Mouse (Mus musculus) liver (tissue): Measurements from ENCODE around the gene Osm.

ENCODE experiments used
- DNase-seq: peaks from one replicate; pipeline ENCODE4 v3.0.0-alpha.2; 2020; ENCODE audit warnings: mixed read lengths

Gene Osm

GRCm38 (mm10) chr11:4241180-4241579 lies 5.0 kb downstream of the Osm start:
- no peak for DNase-seq

- DNase-seq: no peak
These were observed 9.9 kb downstream of the Osm start for GRCm38 (mm10) chr11:4246126-4246525.

GRCm38 (mm10) chr11:4246623-4247022 lies 10.4 kb downstream of the Osm start:
- no peak for DNase-seq

GRCm38 (mm10) chr11:4247201-4247959 lies 11.2 kb downstream of the Osm start:
- no peak for DNase-seq

- DNase-seq: no peak
These were observed 12.9 kb downstream of the Osm start for GRCm38 (mm10) chr11:4249151-4249550.

DNA sequence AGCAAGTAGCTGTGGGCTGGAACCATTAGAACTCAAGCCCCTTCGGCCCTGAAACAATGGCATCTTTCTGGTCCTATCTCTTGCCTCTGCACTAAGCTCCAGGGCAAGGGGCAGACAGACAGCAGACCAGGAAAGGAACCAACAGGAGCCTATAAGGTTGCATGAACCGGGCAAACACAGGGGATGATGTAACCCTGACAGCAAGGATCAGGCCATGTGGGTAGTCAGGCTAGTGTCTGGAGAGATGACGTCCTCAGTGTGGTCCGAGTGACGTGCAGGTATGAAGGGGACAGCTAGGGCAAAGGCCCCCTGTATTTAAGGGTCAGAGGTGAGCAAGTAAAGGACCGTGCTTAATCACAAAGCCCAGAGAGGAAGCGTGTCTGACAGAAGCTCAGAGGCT lies 14.1 kb downstream of the Osm start:
- no peak for DNase-seq

- no peak for DNase-seq
These were observed 15.2 kb downstream of the Osm start for GRCm38 (mm10) chr11:4251376-4251775.

GRCm38 (mm10) chr11:4252886-4253285 lies 16.7 kb downstream of the Osm start:
- no peak for DNase-seq

DNA sequence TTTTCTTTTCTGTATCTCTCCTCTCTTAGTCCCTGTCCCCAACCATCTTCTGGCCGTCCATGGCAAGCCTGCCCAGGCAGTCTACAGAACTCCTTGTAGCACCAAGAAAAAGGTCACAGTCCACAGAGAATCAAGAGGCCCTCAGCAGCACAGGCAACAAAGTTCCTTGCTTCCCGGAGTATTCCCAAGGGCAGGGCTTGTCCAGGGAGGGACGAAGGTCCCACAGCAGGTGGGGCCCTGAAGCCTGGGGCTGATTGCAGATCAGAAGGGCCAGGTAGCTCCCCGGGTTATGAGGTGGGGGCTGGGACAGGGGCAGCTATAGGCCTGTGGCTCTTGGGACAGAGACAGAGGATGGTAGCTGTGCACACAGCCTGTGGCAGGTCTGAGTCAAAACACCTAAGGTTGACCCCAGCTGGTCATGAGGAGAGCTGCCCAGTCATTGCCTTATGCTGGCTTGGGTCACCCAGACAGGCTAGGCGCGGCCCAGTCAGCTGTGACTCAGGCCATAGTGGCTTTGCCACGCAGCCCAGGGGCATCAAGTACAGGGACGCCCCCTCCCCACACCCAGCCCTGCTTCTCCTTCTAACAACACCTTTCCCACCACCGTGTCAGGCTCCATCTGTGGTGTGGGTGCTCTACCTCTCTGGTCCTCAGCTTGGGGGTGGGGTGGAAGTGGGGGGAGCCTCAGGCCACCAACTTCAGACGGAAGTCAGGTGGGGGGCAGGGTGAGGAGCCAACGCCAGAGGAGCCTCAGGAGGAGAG lies 20.8 kb downstream of the Osm start, which contains the start of gene Lif:
TSS of gene Lif (plus strand) at position 712 of the 762 bp plus-strand sequence.
- no peak for DNase-seq

- no peak for DNase-seq
These were observed 21.5 kb downstream of the Osm start for GRCm38 (mm10) chr11:4257756-4258155.

DNA sequence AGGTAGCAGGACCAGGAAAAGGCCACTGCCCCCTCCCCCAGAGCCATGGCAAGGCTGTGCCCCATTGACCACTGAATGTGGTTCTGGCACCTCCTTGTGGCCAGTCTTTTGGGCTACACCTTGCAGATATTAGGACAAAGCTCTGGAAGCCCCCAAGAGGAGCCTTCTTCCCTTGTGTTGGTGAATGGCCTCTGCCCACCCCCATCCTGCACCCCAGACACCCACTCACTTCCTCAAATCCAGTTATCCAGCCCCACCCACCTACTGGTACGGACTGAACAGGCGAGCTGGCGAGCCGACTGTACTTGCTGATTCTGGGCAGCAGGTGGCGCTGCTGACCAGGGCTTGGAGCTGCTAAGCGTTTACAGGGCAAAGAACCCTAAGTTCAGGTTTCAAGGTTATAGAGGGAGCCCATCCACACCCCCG lies 22.4 kb downstream of the Osm start:
- peak; percentile 85 for DNase-seq

- DNase-seq: no peak
These were observed 24.4 kb downstream of the Osm start for GRCm38 (mm10) chr11:4260463-4261187.

DNA sequence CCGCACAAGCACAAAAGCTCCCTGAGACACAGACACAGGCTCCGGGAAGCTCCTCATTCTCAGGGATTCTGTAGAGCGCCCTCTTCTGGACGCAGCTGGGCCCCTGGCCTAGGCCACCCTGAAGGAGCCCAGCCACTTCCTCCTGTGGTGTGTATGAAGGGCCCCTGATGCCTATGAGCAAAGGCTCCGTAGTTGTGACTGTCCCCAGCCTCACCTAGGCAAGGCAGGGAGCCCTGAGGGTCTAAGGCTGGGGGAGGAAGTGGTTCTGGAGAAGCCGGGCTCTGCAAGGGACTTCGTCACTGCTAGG lies 24.9 kb downstream of the Osm start:
- DNase-seq: peak; percentile 72

- no peak for DNase-seq
These were observed 25.7 kb downstream of the Osm start for GRCm38 (mm10) chr11:4261969-4262368.

GRCm38 (mm10) chr11:4262847-4263246 lies 26.6 kb downstream of the Osm start:
- DNase-seq: no peak

DNA sequence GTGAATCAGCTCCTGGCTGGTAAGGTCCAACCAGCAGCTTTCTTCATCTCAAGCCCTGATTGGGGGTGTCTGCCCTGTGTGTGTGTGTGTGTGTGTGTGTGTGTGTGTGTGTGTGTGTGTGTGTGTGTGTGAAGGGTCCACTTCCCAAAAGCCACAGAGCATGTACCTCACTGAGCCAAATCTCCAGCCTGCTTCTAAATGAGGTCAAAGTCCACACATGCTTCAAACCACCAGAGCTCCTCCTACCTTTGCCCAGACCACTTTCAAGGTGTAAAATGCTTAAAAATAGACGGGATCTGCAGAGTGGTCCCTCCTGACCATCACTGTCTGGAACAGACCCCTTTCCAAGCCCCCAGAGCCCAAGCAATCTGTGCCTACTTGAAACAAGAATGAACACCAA lies 27.1 kb downstream of the Osm start:
- no peak for DNase-seq

DNA sequence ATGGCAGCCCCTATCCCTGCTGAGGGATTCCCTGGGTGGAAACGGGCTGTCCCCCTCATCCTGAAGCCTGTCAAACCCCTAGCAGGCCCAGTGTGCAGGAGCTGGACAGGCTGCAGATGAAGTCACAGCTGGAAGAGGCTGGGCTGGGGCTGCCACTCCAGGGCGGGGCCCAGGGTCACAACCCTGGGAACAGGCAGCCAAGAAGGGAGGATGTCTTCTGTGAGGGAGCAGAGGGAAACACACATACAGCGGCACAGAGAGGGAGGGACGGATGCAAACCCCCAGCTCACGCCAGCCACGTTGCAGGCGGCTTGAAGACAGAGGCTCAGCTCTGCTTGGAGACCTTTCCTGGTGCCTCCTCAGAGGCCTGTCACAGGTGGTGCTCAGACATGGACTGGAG lies 27.8 kb downstream of the Osm start:
- DNase-seq: no peak

DNA sequence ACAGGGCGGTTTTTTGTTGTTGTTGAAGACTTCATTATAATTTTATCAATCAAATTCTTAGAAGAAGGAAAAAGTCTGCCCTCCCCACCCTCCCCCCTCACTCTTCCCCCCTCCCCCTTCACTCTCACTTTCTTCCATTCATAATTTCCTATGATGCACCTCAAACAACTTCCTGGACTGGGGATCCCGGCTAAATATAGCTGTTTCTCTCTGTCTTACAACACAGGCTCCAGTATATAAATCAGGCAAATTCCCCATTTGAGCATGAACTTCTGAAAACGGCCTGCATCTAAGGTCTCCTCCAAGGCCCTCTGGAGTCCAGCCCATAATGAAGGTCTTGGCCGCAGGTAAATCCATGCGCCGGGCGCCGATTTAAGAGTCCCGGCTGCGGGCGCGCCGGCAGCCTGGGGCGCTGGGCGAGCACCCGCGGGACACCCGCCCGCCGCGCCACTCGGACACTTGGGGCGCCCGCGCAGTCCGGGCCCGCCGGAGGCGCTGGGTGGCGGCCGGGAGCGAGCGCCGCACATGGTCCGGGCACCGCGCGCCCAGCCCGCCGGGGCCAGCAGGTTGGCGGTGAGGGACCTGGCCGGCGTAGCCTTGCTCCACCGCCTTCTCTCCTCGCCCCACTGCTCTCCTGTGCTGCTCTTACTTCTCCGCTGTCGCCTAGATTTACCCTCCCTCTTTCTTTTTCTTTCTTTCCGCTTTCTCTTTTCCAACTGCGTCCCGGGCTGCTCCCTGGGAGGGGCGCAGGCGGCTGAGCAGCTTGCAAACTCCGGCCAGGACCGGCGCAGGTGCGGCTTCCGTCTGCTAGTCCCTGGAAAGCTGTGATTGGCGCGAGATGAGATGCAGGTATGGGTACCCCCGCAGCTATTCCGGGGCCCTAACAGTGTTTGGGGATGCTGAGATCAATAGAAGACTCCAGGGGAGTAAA lies 30.3 kb downstream of the Osm start:
- no peak for DNase-seq

GRCm38 (mm10) chr11:4267202-4267578 lies 31.0 kb downstream of the Osm start:
- DNase-seq: no peak

DNA sequence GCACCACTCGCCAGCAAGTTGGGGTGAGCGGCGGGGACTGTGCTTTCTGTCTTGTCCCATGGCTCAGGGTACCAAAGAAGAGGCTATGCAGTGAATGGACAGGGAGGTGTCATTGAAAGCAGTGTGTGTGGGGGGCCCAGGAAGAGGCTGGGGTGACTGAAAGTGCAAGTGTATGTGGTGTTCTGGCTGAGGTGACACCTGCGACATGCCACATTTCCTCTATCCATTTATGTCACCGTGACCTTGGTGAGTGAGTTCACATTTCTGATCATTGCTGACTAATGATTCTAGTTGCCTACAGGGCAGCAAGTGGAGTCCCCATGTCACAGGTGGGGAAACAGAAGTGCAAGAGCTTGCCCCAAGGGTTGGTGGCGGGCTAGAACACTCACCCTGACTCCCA lies 32.3 kb downstream of the Osm start:
- DNase-seq: no peak

- no peak for DNase-seq
These were observed 34.7 kb downstream of the Osm start for GRCm38 (mm10) chr11:4270744-4271459.

DNA sequence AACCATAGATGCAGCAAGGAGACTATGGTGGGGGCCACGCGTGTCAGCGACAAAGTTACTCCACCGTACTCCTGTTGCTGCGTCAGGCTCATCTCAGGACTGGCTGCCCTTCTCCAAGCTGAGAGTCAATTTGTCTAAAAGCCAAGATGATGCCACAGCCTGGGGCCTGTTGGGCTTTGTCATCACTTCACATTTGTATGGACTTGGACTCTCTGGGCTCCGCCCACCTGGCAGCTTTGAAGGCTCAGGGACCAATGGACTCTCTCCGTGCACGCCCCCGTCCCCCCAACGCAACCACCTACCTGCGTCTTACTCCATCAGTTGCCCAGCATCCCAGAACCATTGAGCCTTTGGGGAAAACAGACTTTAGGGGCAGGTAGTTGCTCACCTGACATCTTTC lies 35.3 kb downstream of the Osm start:
- DNase-seq: no peak
